Mouse (Mus musculus) thymus, postnatal 0 days (tissue): ENCODE measurements around the gene Hoxc5. TPM values are rescaled to one million over a fixed set of nuclear protein-coding genes. Genes with fewer than 3 reads are reported as not detected.

Experiments used
- DNase-seq: peaks from one replicate; pipeline ENCODE4 v3.0.0-alpha.2; 2015; ENCODE audit warnings: low spot score
- polyA plus RNA-seq: library from polyadenylated mRNA; unstranded; fragments of >200 nt; fragmentation: Nextera tagmentation; extraction: Ambion mirVana; gene quantifications from 2 replicates; pipeline ENCODE4 v1.2.1, GENCODE M21; 2015

Hoxc5 gene
- polyA plus RNA-seq, 1 experiment from 2014 or later, result 0.16 TPM

DNA sequence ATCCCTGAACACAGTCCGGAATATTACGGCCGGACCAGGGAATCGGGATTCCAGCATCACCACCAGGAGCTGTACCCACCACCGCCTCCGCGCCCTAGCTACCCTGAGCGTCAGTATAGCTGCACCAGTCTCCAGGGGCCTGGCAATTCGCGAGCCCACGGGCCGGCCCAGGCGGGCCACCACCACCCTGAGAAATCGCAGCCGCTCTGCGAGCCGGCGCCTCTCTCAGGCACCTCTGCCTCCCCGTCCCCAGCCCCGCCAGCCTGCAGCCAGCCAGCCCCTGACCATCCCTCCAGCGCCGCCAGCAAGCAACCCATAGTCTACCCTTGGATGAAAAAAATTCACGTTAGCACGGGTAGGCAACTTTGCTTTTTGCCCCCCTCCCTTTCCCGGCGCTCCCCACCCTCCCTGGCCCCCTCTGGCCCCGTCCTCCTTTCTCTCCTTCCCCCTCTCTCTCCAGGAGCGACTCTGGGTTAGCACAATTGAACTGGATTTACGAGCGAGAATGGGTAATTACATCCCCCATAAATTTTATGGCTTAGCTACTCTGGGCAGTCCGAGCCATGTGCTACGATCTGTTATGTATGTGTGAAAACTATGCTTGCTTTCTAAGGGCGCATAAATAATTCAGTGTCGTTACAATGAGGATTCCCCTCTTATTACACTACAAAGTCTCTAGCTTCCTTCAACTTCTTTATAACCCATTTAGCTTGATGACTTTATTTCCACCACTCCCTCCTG is 67.7 kb downstream of the Hoxc5 start:
- no peak for DNase-seq

DNA sequence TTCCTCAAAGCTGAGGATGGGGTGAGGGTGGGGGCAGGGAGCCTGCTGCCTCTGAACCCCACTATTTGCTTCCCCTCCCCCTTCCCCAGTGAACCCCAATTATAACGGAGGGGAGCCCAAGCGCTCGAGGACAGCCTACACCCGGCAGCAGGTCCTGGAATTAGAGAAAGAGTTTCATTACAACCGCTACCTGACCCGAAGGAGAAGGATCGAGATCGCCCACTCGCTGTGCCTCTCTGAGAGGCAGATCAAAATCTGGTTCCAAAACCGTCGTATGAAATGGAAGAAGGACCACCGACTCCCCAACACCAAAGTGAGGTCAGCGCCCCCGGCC is 68.3 kb downstream of the Hoxc5 start:
- no peak for DNase-seq

GRCm38 (mm10) chr15:103037579-103037978 is 70.3 kb downstream of the Hoxc5 start:
- no peak for DNase-seq

- no peak for DNase-seq
Observed at GRCm38 (mm10) chr15:103038701-103039480, 71.6 kb downstream of the Hoxc5 start.

DNA sequence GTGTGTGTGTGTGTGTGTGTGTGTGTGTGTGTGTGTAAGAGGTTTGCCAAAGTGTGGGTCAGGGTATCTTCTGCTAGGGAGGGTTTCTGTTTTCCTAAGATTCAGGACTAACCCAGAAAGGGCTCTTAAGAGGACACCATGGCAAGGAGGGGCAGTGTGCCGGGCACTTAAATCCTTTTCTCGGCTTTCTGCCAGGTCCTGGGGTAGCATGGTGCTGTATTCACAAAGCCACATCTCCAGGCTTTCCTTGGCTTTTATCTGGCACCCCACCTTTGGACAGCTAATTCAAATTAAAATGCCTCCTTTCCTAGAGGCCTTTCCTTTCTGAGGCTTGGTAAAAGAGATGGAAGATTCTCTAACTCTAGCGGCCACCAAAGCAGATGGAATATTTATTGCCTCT is 72.4 kb downstream of the Hoxc5 start:
- no peak for DNase-seq

- DNase-seq, result no peak
Observed at GRCm38 (mm10) chr15:103040601-103041000, 73.4 kb downstream of the Hoxc5 start.

GRCm38 (mm10) chr15:103041613-103042012 is 74.4 kb downstream of the Hoxc5 start:
- no peak for DNase-seq

- DNase-seq, result no peak
Observed at GRCm38 (mm10) chr15:103042209-103042608, 75.0 kb downstream of the Hoxc5 start.

GRCm38 (mm10) chr15:103051670-103052069 is 84.4 kb downstream of the Hoxc5 start:
- DNase-seq, result no peak

GRCm38 (mm10) chr15:103053210-103053609 is 86.0 kb downstream of the Hoxc5 start:
- no peak for DNase-seq

- DNase-seq, result no peak
Observed at GRCm38 (mm10) chr15:103056396-103056795, 89.2 kb downstream of the Hoxc5 start.

GRCm38 (mm10) chr15:103058715-103059114 is 91.5 kb downstream of the Hoxc5 start:
- DNase-seq, result no peak

GRCm38 (mm10) chr15:103059393-103059992 is 92.2 kb downstream of the Hoxc5 start:
- no peak for DNase-seq

DNA sequence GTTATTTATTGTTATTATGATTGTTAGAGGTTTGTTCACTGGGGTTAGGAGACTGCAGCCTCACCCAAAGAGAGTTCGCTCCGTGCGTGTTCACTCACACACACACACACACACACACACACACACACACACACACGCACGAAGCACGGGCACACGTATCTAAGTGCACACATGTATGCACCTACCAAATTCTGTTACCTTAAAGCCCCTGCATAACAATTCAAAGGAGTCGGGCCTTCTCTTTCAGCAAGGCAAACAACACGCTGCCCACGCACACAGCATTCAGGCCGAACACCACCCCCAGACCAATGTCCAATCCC is 92.7 kb downstream of the Hoxc5 start:
- DNase-seq, result no peak

- DNase-seq, result no peak
Observed at GRCm38 (mm10) chr15:103060341-103061130, 93.3 kb downstream of the Hoxc5 start.

GRCm38 (mm10) chr15:103061131-103061825 is 94.0 kb downstream of the Hoxc5 start:
- DNase-seq, result no peak

- no peak for DNase-seq
Observed at GRCm38 (mm10) chr15:103061988-103062387, 94.7 kb downstream of the Hoxc5 start.

- DNase-seq, result no peak
Observed at GRCm38 (mm10) chr15:103065642-103066041, 98.4 kb downstream of the Hoxc5 start.
